Mouse (Mus musculus): ENCODE measurements around the gene Mad1l1. TPM values are rescaled to one million over a fixed set of nuclear protein-coding genes. Genes with fewer than 3 reads are reported as not detected.
A peak's percentile ranks its signal among the peaks of the same experiment; 100 is the strongest.

Gene Mad1l1
- polyA plus RNA-seq, 1 experiment: 22.6 TPM

- Histone ChIP-seq H3K4me1 (ENCODE audit: control insufficient read depth, insufficient read depth, low read length) (no peaks in the 10 kb centered on the region), H3K4me3 (ENCODE audit: insufficient read depth, low read length) (no peak overlapping the region), H3K27ac (ENCODE audit: insufficient read depth, low read length) (no peak overlapping the region)
- TF ChIP-seq POLR2A (IDR thresholded peaks at IDR 0.05; ENCODE audit: low read depth, low read length) (no peak), CTCF (IDR thresholded peaks at IDR 0.05; ENCODE audit: borderline replicate concordance, insufficient read depth, low read length) (peak; percentile 82; the same call in 1 of the 2 replicates)
Measured at GRCm38 (mm10) chr5:140140214-140140613, 181.1 kb downstream of the Mad1l1 start.

- no peaks in the 10 kb centered on the region for H3K4me1 ChIP-seq (ENCODE audit: control insufficient read depth, insufficient read depth, low read length)
- no peak overlapping the region for H3K4me3 ChIP-seq (ENCODE audit: insufficient read depth, low read length)
- H3K27ac ChIP-seq (ENCODE audit: insufficient read depth, low read length): no peak overlapping the region
- TF ChIP-seq CTCF (IDR thresholded peaks at IDR 0.05; ENCODE audit: borderline replicate concordance, insufficient read depth, low read length): no peak
- no peak for TF ChIP-seq POLR2A (IDR thresholded peaks at IDR 0.05; ENCODE audit: low read depth, low read length)
Measured at GRCm38 (mm10) chr5:140135734-140136625, 185.4 kb downstream of the Mad1l1 start.

GRCm38 (mm10) chr5:140134021-140134420 is 187.3 kb downstream of the Mad1l1 start:
- no peak for TF ChIP-seq CTCF (IDR thresholded peaks at IDR 0.05; ENCODE audit: borderline replicate concordance, insufficient read depth, low read length)
- H3K4me3 ChIP-seq (ENCODE audit: insufficient read depth, low read length): no peak overlapping the region
- H3K4me1 ChIP-seq (ENCODE audit: control insufficient read depth, insufficient read depth, low read length): no peaks in the 10 kb centered on the region

GRCm38 (mm10) chr5:140128414-140128981 is 192.9 kb downstream of the Mad1l1 start:
- Histone ChIP-seq H3K27ac (ENCODE audit: insufficient read depth, low read length) (no peak overlapping the region), H3K4me1 (ENCODE audit: control insufficient read depth, insufficient read depth, low read length) (no peaks in the 10 kb centered on the region), H3K4me3 (ENCODE audit: insufficient read depth, low read length) (no peak overlapping the region)
- TF ChIP-seq POLR2A (IDR thresholded peaks at IDR 0.05; ENCODE audit: low read depth, low read length): no peak
- no peak for TF ChIP-seq CTCF (IDR thresholded peaks at IDR 0.05; ENCODE audit: borderline replicate concordance, insufficient read depth, low read length)

More at GRCm38 (mm10) chr5:140134021-140134420, 187.3 kb downstream of the Mad1l1 start:
- no peak overlapping the region for H3K27ac ChIP-seq (ENCODE audit: insufficient read depth, low read length)

GRCm38 (mm10) chr5:140127981-140128380 is 193.4 kb downstream of the Mad1l1 start:
- TF ChIP-seq POLR2A (IDR thresholded peaks at IDR 0.05; ENCODE audit: low read depth, low read length) (no peak), CTCF (IDR thresholded peaks at IDR 0.05; ENCODE audit: borderline replicate concordance, insufficient read depth, low read length) (no peak)
- no peak overlapping the region for H3K27ac ChIP-seq (ENCODE audit: insufficient read depth, low read length)
- H3K4me1 ChIP-seq (ENCODE audit: control insufficient read depth, insufficient read depth, low read length): no peaks in the 10 kb centered on the region
- no peak overlapping the region for H3K4me3 ChIP-seq (ENCODE audit: insufficient read depth, low read length)

GRCm38 (mm10) chr5:140124626-140125025 is 196.7 kb downstream of the Mad1l1 start:
- H3K4me3 ChIP-seq (ENCODE audit: insufficient read depth, low read length): no peak overlapping the region
- TF ChIP-seq POLR2A (IDR thresholded peaks at IDR 0.05; ENCODE audit: low read depth, low read length): no peak
- no peak for TF ChIP-seq CTCF (IDR thresholded peaks at IDR 0.05; ENCODE audit: borderline replicate concordance, insufficient read depth, low read length)
- H3K27ac ChIP-seq (ENCODE audit: insufficient read depth, low read length): no peak overlapping the region
- H3K4me1 ChIP-seq (ENCODE audit: control insufficient read depth, insufficient read depth, low read length): no peaks in the 10 kb centered on the region

- Histone ChIP-seq H3K4me3 (ENCODE audit: insufficient read depth, low read length) (no peak overlapping the region), H3K27ac (ENCODE audit: insufficient read depth, low read length) (no peak overlapping the region), H3K4me1 (ENCODE audit: control insufficient read depth, insufficient read depth, low read length) (no peaks in the 10 kb centered on the region)
- TF ChIP-seq CTCF (IDR thresholded peaks at IDR 0.05; ENCODE audit: borderline replicate concordance, insufficient read depth, low read length): no peak
- no peak for TF ChIP-seq POLR2A (IDR thresholded peaks at IDR 0.05; ENCODE audit: low read depth, low read length)
Measured at GRCm38 (mm10) chr5:140123640-140124366, 197.5 kb downstream of the Mad1l1 start.

GRCm38 (mm10) chr5:140123194-140123593 is 198.2 kb downstream of the Mad1l1 start:
- H3K4me3 ChIP-seq (ENCODE audit: insufficient read depth, low read length): no peak overlapping the region
- no peaks in the 10 kb centered on the region for H3K4me1 ChIP-seq (ENCODE audit: control insufficient read depth, insufficient read depth, low read length)
- TF ChIP-seq CTCF (IDR thresholded peaks at IDR 0.05; ENCODE audit: borderline replicate concordance, insufficient read depth, low read length) (no peak), POLR2A (IDR thresholded peaks at IDR 0.05; ENCODE audit: low read depth, low read length) (no peak)
- no peak overlapping the region for H3K27ac ChIP-seq (ENCODE audit: insufficient read depth, low read length)

GRCm38 (mm10) chr5:140121966-140122365 is 199.4 kb downstream of the Mad1l1 start:
- H3K4me3 ChIP-seq (ENCODE audit: insufficient read depth, low read length): no peak overlapping the region

More at GRCm38 (mm10) chr5:140121966-140122365, 199.4 kb downstream of the Mad1l1 start:
- TF ChIP-seq POLR2A (IDR thresholded peaks at IDR 0.05; ENCODE audit: low read depth, low read length) (no peak), CTCF (IDR thresholded peaks at IDR 0.05; ENCODE audit: borderline replicate concordance, insufficient read depth, low read length) (no peak)
- H3K27ac ChIP-seq (ENCODE audit: insufficient read depth, low read length): no peak overlapping the region
- H3K4me1 ChIP-seq (ENCODE audit: control insufficient read depth, insufficient read depth, low read length): no peaks in the 10 kb centered on the region

Measured in embryonic fibroblast, embryonic 13.5 days (primary cell).